Mouse (Mus musculus): ENCODE data around the gene Lifr. TPM values are rescaled to one million over a fixed set of nuclear protein-coding genes. Genes with fewer than 3 reads are reported as not detected.

Gene Lifr
- polyA plus RNA-seq, 1 experiment from 2014 or later = 13.4 TPM

GRCm38 (mm10) chr15:7239904-7240303, 149.5 kb downstream of the Lifr start:
- H3K9me3 ChIP-seq = no peaks in the 10 kb centered on the region
- 88% methylated on average over 11 of the region's 11 CpGs for WGBS
- H3K36me3 ChIP-seq = no peaks in the 10 kb centered on the region
- no peak overlapping the region for H3K27ac ChIP-seq
- 0 out of 2 replicates have a peak, but pooled peaks cover 4% of the 10 kb centered on the region for H3K4me1 ChIP-seq (replicated peaks)
- no peak for DNase-seq (ENCODE audit: low spot score)
- H3K4me3 ChIP-seq = no peak overlapping the region
- no peaks in the 10 kb centered on the region for H3K27me3 ChIP-seq (ENCODE audit: insufficient read depth, poor library complexity, severe bottlenecking)

- Histone ChIP-seq H3K4me1 (replicated peaks) (0 out of 2 replicates have a peak, but pooled peaks cover 4% of the 10 kb centered on the region), H3K4me3 (no peak overlapping the region), H3K27me3 (ENCODE audit: insufficient read depth, poor library complexity, severe bottlenecking) (no peaks in the 10 kb centered on the region), H3K9me3 (no peaks in the 10 kb centered on the region), H3K36me3 (no peaks in the 10 kb centered on the region), H3K27ac (no peak overlapping the region)
- no peak for DNase-seq (ENCODE audit: low spot score)
- 82% methylated on average over 3 of the region's 3 CpGs for WGBS
Measured at GRCm38 (mm10) chr15:7240950-7241349, 150.5 kb downstream of the Lifr start.

GRCm38 (mm10) chr15:7242161-7242850, 151.9 kb downstream of the Lifr start:
- no peaks in the 10 kb centered on the region for H3K36me3 ChIP-seq
- DNase-seq (ENCODE audit: low spot score) = no peak
- no peak overlapping the region for H3K4me3 ChIP-seq
- H3K27me3 ChIP-seq (ENCODE audit: insufficient read depth, poor library complexity, severe bottlenecking) = no peaks in the 10 kb centered on the region
- H3K27ac ChIP-seq = no peak overlapping the region
- 0 out of 2 replicates have a peak, but pooled peaks cover 4% of the 10 kb centered on the region for H3K4me1 ChIP-seq (replicated peaks)
- WGBS = 85% methylated on average over 15 of the region's 15 CpGs
- H3K9me3 ChIP-seq = no peaks in the 10 kb centered on the region

Other genes with a start within 250 kb of the Lifr start
- gene Osmr, start 215.6 kb upstream of the Lifr start, polyA plus RNA-seq (2016; fragmentation: Nextera tagmentation; extraction: Ambion mirVana) = 0.49 and 0.67 TPM in 2 replicates

Measured in hindbrain, embryonic 10.5 days (tissue).